Mouse (Mus musculus): ENCODE results near the gene Kif14. TPM values are rescaled to one million over a fixed set of nuclear protein-coding genes. Genes with fewer than 3 reads are reported as not detected.

The Kif14 gene
- total and polyA plus RNA-seq, 2 experiments from 2014 or later = 0.79 to 4.8 TPM

- H3K4me2 ChIP-seq (ENCODE audit: low read depth, low read length) = no peak overlapping the region
- no peaks in the 10 kb centered on the region for H3K27me3 ChIP-seq (ENCODE audit: control insufficient read depth, insufficient read depth, low read length)
- peaks cover 7% of the 10 kb centered on the region; the same call in 1 of the 2 replicates for H3K4me1 ChIP-seq (ENCODE audit: control insufficient read depth, insufficient read depth)
- H3K9ac ChIP-seq (replicated peaks; ENCODE audit: low read depth, low read length) = no peak overlapping the region
- H3K27ac ChIP-seq (ENCODE audit: low read depth) = 0 out of 2 replicates have a peak overlapping the region, but pooled peaks have one; percentile 1
- 65% methylated on average over 7 of the region's 7 CpGs for WGBS
- no peak overlapping the region for H3K4me3 ChIP-seq (ENCODE audit: low read depth, low read length)
- peaks cover 16% of the 10 kb centered on the region for H3K36me3 ChIP-seq (replicated peaks; ENCODE audit: control insufficient read depth, insufficient read depth, low read length)
- TF ChIP-seq CTCF (IDR thresholded peaks at IDR 0.05; ENCODE audit: low read depth) (no peak), EP300 (IDR thresholded peaks at IDR 0.05; ENCODE audit: low read depth) (no peak)
- no peak for DNase-seq (ENCODE audit: low spot score)
- no peaks in the 10 kb centered on the region for H3K9me3 ChIP-seq (replicated peaks; ENCODE audit: control insufficient read depth, low read length)
- ATAC-seq (ENCODE audit: insufficient read depth, low read depth) = no peak
These were observed 52.7 kb downstream of the Kif14 start for GRCm38 (mm10) chr1:136518699-136519356.

GRCm38 (mm10) chr1:136521363-136521937 lies 55.3 kb downstream of the Kif14 start:
- no peak overlapping the region for H3K27ac ChIP-seq (ENCODE audit: low read depth)
- H3K4me3 ChIP-seq (ENCODE audit: low read depth, low read length) = no peak overlapping the region
- 71% methylated on average over 11 of the region's 11 CpGs for WGBS
- DNase-seq (ENCODE audit: low spot score) = peak; percentile 55
- no peak for TF ChIP-seq EP300 (IDR thresholded peaks at IDR 0.05; ENCODE audit: low read depth)
- peak; percentile 76 for TF ChIP-seq CTCF (IDR thresholded peaks at IDR 0.05; ENCODE audit: low read depth)
- no peak overlapping the region for H3K4me2 ChIP-seq (ENCODE audit: low read depth, low read length)
- no peak overlapping the region for H3K9ac ChIP-seq (replicated peaks; ENCODE audit: low read depth, low read length)
- no peaks in the 10 kb centered on the region for H3K27me3 ChIP-seq (ENCODE audit: control insufficient read depth, insufficient read depth, low read length)
- H3K36me3 ChIP-seq (replicated peaks; ENCODE audit: control insufficient read depth, insufficient read depth, low read length) = peaks cover 16% of the 10 kb centered on the region
- H3K4me1 ChIP-seq (ENCODE audit: control insufficient read depth, insufficient read depth) = peaks cover 7% of the 10 kb centered on the region; the same call in 1 of the 2 replicates
- no peaks in the 10 kb centered on the region for H3K9me3 ChIP-seq (replicated peaks; ENCODE audit: control insufficient read depth, low read length)
- ATAC-seq (ENCODE audit: insufficient read depth, low read depth) = peak; percentile 47; the same call in 1 of the 2 replicates

GRCm38 (mm10) chr1:136524917-136525316 lies 58.8 kb downstream of the Kif14 start:
- H3K4me1 ChIP-seq (ENCODE audit: control insufficient read depth, insufficient read depth) = no peaks in the 10 kb centered on the region
- peaks cover 25% of the 10 kb centered on the region for H3K36me3 ChIP-seq (replicated peaks; ENCODE audit: control insufficient read depth, insufficient read depth, low read length)
- no peak overlapping the region for H3K9ac ChIP-seq (replicated peaks; ENCODE audit: low read depth, low read length)
- DNase-seq (ENCODE audit: low spot score) (peak; percentile 39), ATAC-seq (ENCODE audit: insufficient read depth, low read depth) (no peak)
- no peaks in the 10 kb centered on the region for H3K27me3 ChIP-seq (ENCODE audit: control insufficient read depth, insufficient read depth, low read length)
- H3K4me3 ChIP-seq (ENCODE audit: low read depth, low read length) = no peak overlapping the region
- no peak overlapping the region for H3K27ac ChIP-seq (ENCODE audit: low read depth)
- no peak overlapping the region for H3K4me2 ChIP-seq (ENCODE audit: low read depth, low read length)
- no peaks in the 10 kb centered on the region for H3K9me3 ChIP-seq (replicated peaks; ENCODE audit: control insufficient read depth, low read length)
- WGBS = 29% methylated on average over 2 of the region's 2 CpGs
- TF ChIP-seq CTCF (IDR thresholded peaks at IDR 0.05; ENCODE audit: low read depth) (peak; percentile 88), EP300 (IDR thresholded peaks at IDR 0.05; ENCODE audit: low read depth) (no peak)

- Histone ChIP-seq H3K9me3 (replicated peaks; ENCODE audit: control insufficient read depth, low read length) (no peaks in the 10 kb centered on the region), H3K4me2 (ENCODE audit: low read depth, low read length) (no peak overlapping the region), H3K4me1 (ENCODE audit: control insufficient read depth, insufficient read depth) (no peaks in the 10 kb centered on the region), H3K4me3 (ENCODE audit: low read depth, low read length) (no peak overlapping the region), H3K36me3 (replicated peaks; ENCODE audit: control insufficient read depth, insufficient read depth, low read length) (peaks cover 29% of the 10 kb centered on the region), H3K9ac (replicated peaks; ENCODE audit: low read depth, low read length) (no peak overlapping the region), H3K27me3 (ENCODE audit: control insufficient read depth, insufficient read depth, low read length) (no peaks in the 10 kb centered on the region), H3K27ac (ENCODE audit: low read depth) (no peak overlapping the region)
- DNase-seq (ENCODE audit: low spot score) = no peak
- WGBS = 67% methylated on average over 6 of the region's 6 CpGs
- no peak for ATAC-seq (ENCODE audit: insufficient read depth, low read depth)
- TF ChIP-seq CTCF (IDR thresholded peaks at IDR 0.05; ENCODE audit: low read depth) = no peak
These were observed 59.7 kb downstream of the Kif14 start for GRCm38 (mm10) chr1:136525818-136526217.

GRCm38 (mm10) chr1:136527163-136527562 lies 61.0 kb downstream of the Kif14 start:
- no peak for DNase-seq (ENCODE audit: low spot score)
- H3K9ac ChIP-seq (replicated peaks; ENCODE audit: low read depth, low read length) = no peak overlapping the region
- TF ChIP-seq EP300 (IDR thresholded peaks at IDR 0.05; ENCODE audit: low read depth) (no peak), CTCF (IDR thresholded peaks at IDR 0.05; ENCODE audit: low read depth) (no peak)
- peaks cover 33% of the 10 kb centered on the region for H3K36me3 ChIP-seq (replicated peaks; ENCODE audit: control insufficient read depth, insufficient read depth, low read length)
- no peak for ATAC-seq (ENCODE audit: insufficient read depth, low read depth)
- no peak overlapping the region for H3K4me2 ChIP-seq (ENCODE audit: low read depth, low read length)
- H3K27me3 ChIP-seq (ENCODE audit: control insufficient read depth, insufficient read depth, low read length) = no peaks in the 10 kb centered on the region
- no peaks in the 10 kb centered on the region for H3K9me3 ChIP-seq (replicated peaks; ENCODE audit: control insufficient read depth, low read length)
- 82% methylated on average over 16 of the region's 16 CpGs for WGBS
- H3K4me3 ChIP-seq (ENCODE audit: low read depth, low read length) = no peak overlapping the region
- no peaks in the 10 kb centered on the region for H3K4me1 ChIP-seq (ENCODE audit: control insufficient read depth, insufficient read depth)
- no peak overlapping the region for H3K27ac ChIP-seq (ENCODE audit: low read depth)

Measured in heart, postnatal 0 days (tissue).